Mouse (Mus musculus) intestine, embryonic 16.5 days (tissue): ENCODE measurements around the gene Mmp20. TPM values are rescaled to one million over a fixed set of nuclear protein-coding genes. Genes with fewer than 3 reads are reported as not detected.

Experiments
- ATAC-seq: fragments of 200-750 bp; cut with Nextera tagmentation; 2 replicates; pipeline ENCODE4 v1.8.0; 2017; ENCODE audit warnings: moderate TSS enrichment, moderate library complexity
- H3K27ac ChIP-seq: fragments of 300-500 bp; sonication (generic); 2 replicates; pipeline ENCODE4 v1.5.1; 2014; ENCODE audit warnings: mild to moderate bottlenecking, low read length
- H3K27me3 ChIP-seq: fragments of 300-500 bp; sonication (generic); replicated peaks from 2 replicates; pipeline ENCODE4 v1.6.1; 2014; ENCODE audit warnings: low read length, control low read depth, mixed read lengths; ENCODE audit not compliant: control insufficient read depth, insufficient read depth
- H3K36me3 ChIP-seq: fragments of 300-500 bp; sonication (generic); 2 replicates; pipeline ENCODE4 v1.6.1; 2014; ENCODE audit warnings: low read length, control low read depth; ENCODE audit not compliant: control insufficient read depth, insufficient read depth
- H3K4me1 ChIP-seq: fragments of 300-500 bp; sonication (generic); 2 replicates; pipeline ENCODE4 v1.6.1; 2014; ENCODE audit warnings: low read length, control low read depth, mixed read lengths; ENCODE audit not compliant: control insufficient read depth, insufficient read depth
- H3K4me2 ChIP-seq: fragments of 300-500 bp; sonication (generic); 2 replicates; pipeline ENCODE4 v1.6.1; 2014; ENCODE audit warnings: low read depth, low read length, control low read depth
- H3K4me3 ChIP-seq: fragments of 300-500 bp; sonication (generic); 2 replicates; pipeline ENCODE4 v1.5.1; 2014; ENCODE audit warnings: mild to moderate bottlenecking, low read length
- H3K9ac ChIP-seq: fragments of 300-500 bp; sonication (generic); 2 replicates; pipeline ENCODE4 v1.6.1; 2014; ENCODE audit warnings: low read depth, low read length
- H3K9me3 ChIP-seq: fragments of 300-500 bp; sonication (generic); 2 replicates; pipeline ENCODE4 v1.6.1; 2016; ENCODE audit warnings: low read length, control low read depth; ENCODE audit not compliant: control insufficient read depth
- WGBS: fragments of 180-500 bp; shearing (Covaris S2); extraction: QIAGEN DNeasy Blood & Tissue Kit; methylation state at CpG from one replicate; pipeline ENCODE4 v1.1.7; 2014; 5-methylcytosine and 5-hydroxymethylcytosine counted together
- polyA plus RNA-seq: library from polyadenylated mRNA; unstranded; fragments of >200 nt; fragmentation: Nextera tagmentation; extraction: Ambion mirVana; gene quantifications from 2 replicates; pipeline ENCODE4 v1.2.1, GENCODE M21; 2015

Mmp20 gene
- polyA plus RNA-seq, 1 experiment from 2014 or later: 0.22 TPM

DNA sequence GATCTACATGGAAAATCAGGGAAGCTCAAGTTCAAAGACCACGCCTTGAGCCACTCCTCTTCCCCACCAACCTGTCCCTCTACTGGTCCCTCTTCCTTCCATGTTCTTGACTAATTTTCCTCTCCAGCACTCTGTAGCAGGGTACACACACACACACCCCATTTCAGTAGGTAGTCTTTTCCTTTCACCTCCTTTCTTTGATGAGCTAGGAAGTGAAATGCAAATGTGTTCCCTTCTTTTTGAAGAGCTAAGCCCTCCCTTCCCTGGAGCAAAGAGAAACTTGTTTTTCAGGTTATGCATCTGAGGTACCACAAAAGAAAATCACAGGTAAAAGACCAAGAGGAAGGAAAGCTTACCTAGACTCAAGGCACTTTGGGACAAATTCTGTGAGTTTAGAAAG, 93.5 kb downstream of the Mmp20 start:
- Histone ChIP-seq H3K4me1 (no peaks in the 10 kb centered on the region), H3K9ac (no peak overlapping the region), H3K4me2 (no peak overlapping the region), H3K4me3 (no peak overlapping the region), H3K27me3 (no peaks in the 10 kb centered on the region), H3K27ac (no peak overlapping the region), H3K9me3 (no peaks in the 10 kb centered on the region), H3K36me3 (no peaks in the 10 kb centered on the region)
- 79% methylated on average over 1 of the region's 1 CpGs for WGBS
- ATAC-seq: no peak

Other genes with a start within 250 kb of the Mmp20 start
- gene Mmp1b, start 240.2 kb upstream of the Mmp20 start, polyA plus RNA-seq: not detected in 2 replicates
- gene Mmp3, start 182.4 kb upstream of the Mmp20 start, polyA plus RNA-seq: 0.07 TPM in 1 of 2 replicates, not detected in the other
- gene Mmp10, start 125.9 kb upstream of the Mmp20 start, polyA plus RNA-seq: 0.37 and 0.66 TPM in 2 replicates
- gene Mmp8, start 69.8 kb upstream of the Mmp20 start, polyA plus RNA-seq: 0.44 and 0.95 TPM in 2 replicates
- gene Mmp27, start 56.8 kb upstream of the Mmp20 start, polyA plus RNA-seq: not detected in 2 replicates
- gene Mmp7, start 63.9 kb downstream of the Mmp20 start, polyA plus RNA-seq: 1.3 and 1.9 TPM in 2 replicates
- 61.6 and 62.1 TPM in 2 replicates for gene Tmem123, start 135.8 kb downstream of the Mmp20 start, polyA plus RNA-seq
- gene Birc2, start 208.8 kb downstream of the Mmp20 start, polyA plus RNA-seq: 26.9 and 27.6 TPM in 2 replicates
- gene Birc3, start 245.0 kb downstream of the Mmp20 start, polyA plus RNA-seq: 12.7 and 15.3 TPM in 2 replicates